Mouse (Mus musculus) midbrain, embryonic 13.5 days (tissue): Measurements from ENCODE around the gene Ogn. TPM values are rescaled to one million over a fixed set of nuclear protein-coding genes. Genes with fewer than 3 reads are reported as not detected.

Experiments used
- ATAC-seq: fragments of 200-750 bp; cut with Nextera tagmentation; 2 replicates; pipeline ENCODE4 v1.8.0; 2017; ENCODE audit warnings: mild to moderate bottlenecking, moderate TSS enrichment, moderate library complexity
- H3K27ac ChIP-seq: fragments of 300-500 bp; sonication (generic); 2 replicates; pipeline ENCODE4 v1.5.1; 2015; ENCODE audit warnings: inconsistent platforms, mild to moderate bottlenecking, moderate library complexity
- H3K27me3 ChIP-seq: fragments of 300-500 bp; sonication (generic); 2 replicates; pipeline ENCODE4 v1.6.1; 2015; ENCODE audit warnings: mild to moderate bottlenecking, inconsistent platforms
- H3K36me3 ChIP-seq: fragments of 300-500 bp; sonication (generic); 2 replicates; pipeline ENCODE4 v1.6.1; 2015; ENCODE audit warnings: mild to moderate bottlenecking, inconsistent platforms
- H3K4me1 ChIP-seq: fragments of 300-500 bp; sonication (generic); replicated peaks from 2 replicates; pipeline ENCODE4 v1.6.1; 2015; ENCODE audit warnings: inconsistent platforms
- H3K4me2 ChIP-seq: fragments of 300-500 bp; sonication (generic); replicated peaks from 2 replicates; pipeline ENCODE4 v1.6.1; 2015; ENCODE audit warnings: moderate library complexity, mild to moderate bottlenecking, inconsistent platforms
- H3K4me3 ChIP-seq: fragments of 300-500 bp; sonication (generic); replicated peaks from 2 replicates; pipeline ENCODE4 v1.5.1; 2015; ENCODE audit warnings: mild to moderate bottlenecking, inconsistent platforms
- H3K9ac ChIP-seq: fragments of 300-500 bp; sonication (generic); replicated peaks from 2 replicates; pipeline ENCODE4 v1.6.1; 2015; ENCODE audit warnings: mild to moderate bottlenecking, inconsistent platforms
- H3K9me3 ChIP-seq: fragments of 300-500 bp; sonication (generic); 2 replicates; pipeline ENCODE4 v1.6.1; 2016; ENCODE audit warnings: mild to moderate bottlenecking, inconsistent platforms
- WGBS: fragments of 180-500 bp; shearing (Covaris S2); methylation state at CpG from one replicate; pipeline ENCODE4 v1.1.7; 2015; 5-methylcytosine and 5-hydroxymethylcytosine counted together
- polyA plus RNA-seq: library from polyadenylated mRNA; unstranded; fragments of >200 nt; fragmentation: Nextera tagmentation; extraction: Ambion mirVana; gene quantifications from 2 replicates; pipeline ENCODE4 v1.2.1, GENCODE M21; 2015

The Ogn gene
- polyA plus RNA-seq, 1 experiment from 2014 or later: 6.6 TPM

DNA sequence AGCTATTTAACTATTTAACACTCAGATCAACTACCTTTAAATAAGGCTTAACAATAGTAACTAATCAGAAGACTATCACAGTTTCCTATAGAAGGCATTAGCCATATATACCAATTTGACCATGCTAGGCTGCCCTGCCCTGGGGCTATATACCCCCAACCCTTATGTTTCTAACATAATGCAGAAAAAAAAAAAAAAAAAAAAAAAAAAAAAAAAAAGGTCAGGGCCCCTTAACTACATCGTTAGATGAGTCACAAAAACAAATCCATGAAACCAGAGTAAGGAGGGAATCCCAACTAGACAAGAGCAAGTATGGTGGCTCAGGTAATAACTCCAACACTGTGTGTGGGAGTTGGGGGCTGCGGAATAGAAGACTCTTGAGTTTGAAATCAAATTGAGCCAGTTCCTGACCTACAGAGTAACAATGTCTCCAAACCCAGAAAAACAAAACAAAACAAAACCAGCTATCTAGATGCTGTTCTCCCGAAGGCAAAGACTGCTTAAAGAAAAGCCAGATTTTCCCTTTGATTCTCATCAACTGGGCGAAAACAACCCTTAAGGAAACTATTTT is 44.0 kb downstream of the Ogn start:
- Histone ChIP-seq H3K9me3 (no peaks in the 10 kb centered on the region), H3K36me3 (peaks cover 2% of the 10 kb centered on the region; the same call in 1 of the 2 replicates), H3K9ac (peak overlapping the region; percentile 40; the same call in 1 of the 2 replicates), H3K4me2 (peak overlapping the region; percentile 87), H3K27ac (no peak overlapping the region), H3K4me3 (peak overlapping the region; percentile 69), H3K4me1 (peaks cover 21% of the 10 kb centered on the region), H3K27me3 (no peaks in the 10 kb centered on the region)
- WGBS: 5% methylated on average over 4 of the region's 4 CpGs
- ATAC-seq: no peak

- Histone ChIP-seq H3K4me2 (peak within 1 kb of the TSS; percentile 87), H3K27me3 (no peaks in the 10 kb centered on the region), H3K4me3 (peak within 1 kb of the TSS; percentile 69), H3K4me1 (peaks cover 21% of the 10 kb centered on the region), H3K36me3 (peaks cover 8% of the 10 kb centered on the region), H3K9me3 (no peaks in the 10 kb centered on the region), H3K9ac (peak within 1 kb of the TSS; percentile 67), H3K27ac (no peak within 1 kb of the TSS)
- WGBS: under 1% methylated on average over 68 of the region's 68 CpGs
- peak; percentile 99 for ATAC-seq
These were observed 44.8 kb downstream of the Ogn start, which contains the start of the genes Cenpp and Nol8 for GRCm38 (mm10) chr13:49652481-49653179. TSS of gene Cenpp (minus strand) at chr13:49652785. TSS of gene Nol8 (plus strand) at chr13:49653078.

GRCm38 (mm10) chr13:49653180-49653541 is 45.3 kb downstream of the Ogn start:
- H3K36me3 ChIP-seq: peaks cover 9% of the 10 kb centered on the region
- no peaks in the 10 kb centered on the region for H3K27me3 ChIP-seq
- H3K27ac ChIP-seq: no peak overlapping the region
- peak overlapping the region; percentile 80 for H3K4me2 ChIP-seq
- peaks cover 21% of the 10 kb centered on the region for H3K4me1 ChIP-seq
- H3K4me3 ChIP-seq: peak overlapping the region; percentile 69
- H3K9ac ChIP-seq: peak overlapping the region; percentile 67
- peak; percentile 80 for ATAC-seq
- no peaks in the 10 kb centered on the region for H3K9me3 ChIP-seq
- 0% methylated on average over 16 of the region's 16 CpGs for WGBS

Other genes with a start within 250 kb of the Ogn start
- gene Ippk, start 186.8 kb upstream of the Ogn start, polyA plus RNA-seq: 14.2 and 14.9 TPM in 2 replicates
- 0.85 and 0.89 TPM in 2 replicates for gene Tes3-ps, start 114.7 kb upstream of the Ogn start, polyA plus RNA-seq
- 1.8 and 2.1 TPM in 2 replicates for gene Ecm2, start 103.2 kb upstream of the Ogn start, polyA plus RNA-seq
- 0.28 and 0.41 TPM in 2 replicates for gene Aspn, start 63.6 kb upstream of the Ogn start, polyA plus RNA-seq
- 0.40 and 0.43 TPM in 2 replicates for gene Omd, start 25.6 kb upstream of the Ogn start, polyA plus RNA-seq
- 12.7 and 13.7 TPM in 2 replicates for gene Cenpp, start 44.7 kb downstream of the Ogn start, polyA plus RNA-seq
- 20.5 and 23.0 TPM in 2 replicates for gene Nol8, start 45.0 kb downstream of the Ogn start, polyA plus RNA-seq
- gene Iars, start 74.1 kb downstream of the Ogn start, polyA plus RNA-seq: 57.7 and 61.0 TPM in 2 replicates
- not detected in 2 replicates for gene Gm30302, start 191.0 kb downstream of the Ogn start, polyA plus RNA-seq